Mouse (Mus musculus): ENCODE data around the gene Esp18. TPM values are rescaled to one million over a fixed set of nuclear protein-coding genes. Genes with fewer than 3 reads are reported as not detected.

Esp18 gene
- not detected for total RNA-seq (2022)

DNA sequence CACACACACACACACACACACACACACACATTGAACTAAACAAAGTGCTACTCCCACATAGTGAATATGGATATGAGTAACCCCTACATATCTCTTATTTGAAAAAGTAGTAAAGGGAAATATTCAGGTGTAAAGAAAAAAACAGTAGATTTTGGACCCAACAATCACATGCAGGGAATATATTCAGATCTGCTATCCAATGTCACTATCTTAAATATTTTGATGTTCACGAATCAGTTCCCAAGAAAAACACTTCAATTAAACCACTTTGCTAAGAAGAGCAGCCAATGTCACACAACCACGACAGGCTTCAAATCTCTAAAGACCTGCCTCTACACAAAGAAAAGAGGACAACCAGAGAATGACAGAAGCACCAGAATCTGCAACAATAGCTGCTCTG is at the start of gene Esp18:
Gene Esp18, plus strand, starts transcription at position 301 of the 400 bp plus-strand sequence.
- no peak for DNase-seq (ENCODE audit: low spot score in 2 of 2)

DNA sequence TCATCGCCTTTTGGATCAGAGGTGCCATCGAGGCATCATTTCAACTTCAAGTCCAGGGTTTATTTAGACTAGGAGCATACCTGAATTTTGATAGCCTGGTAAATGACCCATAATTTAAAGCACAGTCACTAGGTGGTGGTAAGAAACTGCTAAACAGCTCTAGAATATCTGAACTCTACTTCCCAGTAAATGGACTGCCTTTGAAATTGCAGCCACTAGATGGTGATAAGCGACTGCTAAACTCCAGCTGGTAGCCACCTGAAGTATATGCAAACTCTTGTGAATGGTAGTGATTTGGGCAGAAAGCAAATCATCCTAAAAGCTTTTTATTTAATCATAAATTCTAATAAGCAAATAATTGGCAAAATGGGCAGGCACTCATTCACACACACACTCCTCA is 42.8 kb upstream of the Esp18 start:
- no peak for DNase-seq (ENCODE audit: low spot score in 2 of 2)

Small RNA genes within 50 kb of the gene (microRNA-seq; reads per million reads assigned to microRNA genes)
- gene Gm26429 = 0 reads per million in 2 experiments

Other genes starting within 250 kb of the Esp18 start
- not detected for gene Esp16, start 129.8 kb downstream of the Esp18 start, total RNA-seq (2022)
- not detected for gene Esp15, start 234.6 kb downstream of the Esp18 start, total RNA-seq (2022)

Measured in left cerebral cortex, adult 8-10 months (tissue).